Mouse (Mus musculus) spleen, adult 18-20 months (tissue): ENCODE data around the gene Sirt2.
A peak's percentile ranks its signal among the peaks of the same experiment; 100 is the strongest.

Source experiments
- DNase-seq, 2 experiments: peaks; one replicate each; pipeline ENCODE4 v3.0.0; 2022; ENCODE audit warnings: mixed read lengths in 2 of 2

Gene Sirt2

DNA sequence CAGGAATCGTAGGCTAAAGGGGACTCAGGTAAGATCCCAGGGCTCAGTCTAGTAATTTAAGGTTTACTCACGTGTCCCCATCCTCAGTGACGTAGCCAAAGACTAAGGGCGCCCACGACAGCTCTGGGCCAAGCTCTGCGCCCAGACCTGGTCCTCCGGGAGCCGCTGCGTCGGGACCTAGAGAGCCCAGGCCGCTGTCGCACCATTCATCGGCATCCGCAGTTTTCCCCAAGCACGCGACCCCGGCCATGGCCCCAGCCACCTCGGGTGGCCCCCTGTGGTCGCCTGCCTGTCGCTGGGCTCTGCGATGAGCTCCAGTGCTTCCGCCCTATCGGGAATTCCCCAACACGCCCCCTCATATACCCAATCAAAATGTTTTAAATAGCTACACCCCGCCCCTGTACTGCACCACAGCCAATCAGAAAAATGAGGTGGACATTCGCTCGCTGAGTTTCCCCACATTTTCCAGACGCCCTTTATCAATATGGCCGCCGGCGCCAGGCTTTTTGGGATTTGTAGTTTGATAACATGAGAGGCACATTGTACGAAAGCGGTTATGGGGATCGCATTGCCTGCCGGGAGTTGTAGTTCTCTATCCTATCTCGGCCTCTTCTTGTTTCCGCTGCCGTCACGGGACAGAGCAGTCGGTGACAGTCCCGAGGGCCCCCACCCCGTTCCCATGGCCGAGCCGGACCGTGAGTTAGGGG lies at the start of gene Sirt2:
Sirt2 (plus strand) TSS at position 563 of the 707 bp plus-strand sequence.
- peak; percentile 88 to 95 for DNase-seq

- no peak for DNase-seq
Measured at GRCm38 (mm10) chr7:28717726-28718125, 48.8 kb upstream of the Sirt2 start.

DNA sequence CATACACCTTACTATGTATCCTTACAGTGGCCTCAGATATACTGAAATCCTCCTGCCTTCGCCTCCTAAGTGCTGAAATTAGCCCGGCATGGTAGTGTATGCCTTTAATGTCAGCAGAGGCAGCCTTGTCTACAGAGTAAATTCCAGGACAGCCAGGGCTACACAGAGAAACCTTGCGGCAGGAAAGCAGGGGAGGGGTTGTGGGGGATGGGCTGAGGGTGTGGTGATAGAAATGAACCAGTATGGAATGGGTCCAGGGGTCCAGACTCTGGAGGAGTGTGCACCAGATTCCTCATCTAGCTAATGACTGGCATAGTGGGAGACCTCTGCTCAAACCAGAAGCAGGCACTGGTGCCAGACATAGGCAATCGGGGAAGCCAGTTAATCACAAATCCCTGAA lies 47.4 kb upstream of the Sirt2 start:
- DNase-seq: no peak

DNA sequence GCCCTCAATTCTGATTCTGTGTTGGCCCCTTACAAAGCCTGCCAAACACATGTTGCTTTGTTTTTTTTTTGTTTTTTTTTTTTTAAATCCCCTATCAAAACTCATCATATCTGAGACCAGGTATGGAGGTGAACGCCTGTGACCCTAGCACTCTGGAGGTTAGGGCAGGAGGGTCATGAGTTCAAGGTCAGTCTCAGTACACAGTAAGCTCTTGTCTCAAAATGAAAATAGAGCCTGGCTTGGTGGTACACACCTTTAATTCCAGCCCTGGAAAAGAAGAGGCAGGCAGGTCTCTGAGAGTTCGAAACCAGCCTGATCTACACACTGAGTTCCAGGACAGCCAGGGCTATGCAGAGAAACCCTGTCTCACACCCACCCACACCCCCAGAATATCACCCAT lies 46.9 kb upstream of the Sirt2 start:
- DNase-seq: no peak

DNA sequence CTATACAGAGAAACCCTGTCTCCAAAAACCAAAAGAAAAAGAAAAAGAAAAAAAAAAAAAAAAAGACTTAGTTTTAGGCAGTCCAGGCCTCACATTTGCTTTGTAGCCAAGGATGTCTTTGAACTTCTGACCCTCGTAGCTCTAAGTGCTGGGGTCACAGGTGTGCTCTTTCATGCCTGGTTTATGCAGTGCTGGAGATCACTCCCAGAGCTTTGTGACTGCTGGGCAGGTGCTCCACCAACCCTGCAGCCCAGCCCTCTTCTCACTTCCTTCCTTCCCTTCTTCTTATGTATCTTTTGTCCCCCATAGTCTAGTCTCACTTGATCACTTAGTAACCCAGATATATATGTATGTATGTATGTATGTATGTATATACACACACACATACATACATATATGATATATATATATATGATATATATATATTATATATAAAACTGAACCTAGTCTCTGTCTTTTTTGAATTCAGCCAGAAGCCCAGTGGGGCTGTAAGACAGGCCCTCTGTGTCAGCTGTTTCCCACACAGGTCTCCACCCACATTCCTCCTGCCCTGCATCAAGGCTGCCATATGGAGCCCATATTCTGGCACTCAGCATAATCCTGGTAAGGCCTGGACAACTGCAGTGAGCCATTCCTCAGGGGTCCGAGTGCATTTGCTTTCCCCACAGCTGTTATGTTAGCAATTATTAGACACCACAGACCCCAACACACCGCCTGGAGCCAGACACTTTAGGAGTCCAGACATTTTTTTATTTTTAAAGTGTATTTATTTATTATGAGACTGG lies 45.6 kb upstream of the Sirt2 start:
- DNase-seq: no peak

- DNase-seq: no peak
Measured at GRCm38 (mm10) chr7:28722079-28722478, 44.5 kb upstream of the Sirt2 start.

DNA sequence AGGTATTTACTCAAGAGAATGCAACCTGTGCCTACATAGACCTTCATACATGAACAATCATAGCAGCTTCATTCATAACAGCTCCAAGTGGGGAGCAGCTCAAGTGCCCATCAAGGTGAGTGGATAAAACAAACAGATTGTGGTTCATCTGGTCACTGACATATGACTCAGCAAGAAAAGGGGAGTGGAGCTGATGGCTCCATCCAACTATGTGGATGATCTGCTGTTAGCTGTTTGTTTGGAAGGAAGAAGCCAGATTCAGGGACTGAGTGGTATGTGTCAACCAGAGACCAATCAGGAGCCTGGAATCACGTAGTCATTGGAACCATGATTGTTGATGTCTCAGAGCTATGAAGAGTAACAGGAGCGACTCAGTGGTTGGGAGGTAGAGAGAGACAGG lies 41.9 kb upstream of the Sirt2 start:
- DNase-seq: no peak

DNA sequence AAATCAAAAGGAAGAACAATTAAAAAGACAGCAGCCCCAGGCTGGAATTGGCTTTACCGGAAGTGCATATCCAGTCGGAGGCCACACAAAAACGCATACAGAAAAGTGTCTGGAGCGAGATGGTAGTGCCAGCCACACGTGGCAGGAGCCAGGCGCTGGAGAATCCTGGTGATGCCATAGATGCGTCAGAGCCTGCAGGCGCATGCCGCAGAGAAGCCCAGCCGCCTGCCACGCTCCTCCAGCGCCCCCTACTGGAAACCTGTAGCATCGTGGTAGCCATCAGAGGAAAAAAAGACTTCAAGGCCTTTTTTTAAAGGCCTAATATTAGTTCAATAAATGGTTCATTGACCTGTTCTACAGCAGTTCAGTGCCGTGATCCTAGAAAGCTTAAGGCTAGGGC lies 39.9 kb upstream of the Sirt2 start:
- peak; percentile 30 to 57 for DNase-seq

- DNase-seq: no peak
Measured at GRCm38 (mm10) chr7:28727649-28728340, 38.7 kb upstream of the Sirt2 start.

- DNase-seq: peak; percentile 44 to 56
Measured at GRCm38 (mm10) chr7:28732341-28733142, 34.0 kb upstream of the Sirt2 start.

DNA sequence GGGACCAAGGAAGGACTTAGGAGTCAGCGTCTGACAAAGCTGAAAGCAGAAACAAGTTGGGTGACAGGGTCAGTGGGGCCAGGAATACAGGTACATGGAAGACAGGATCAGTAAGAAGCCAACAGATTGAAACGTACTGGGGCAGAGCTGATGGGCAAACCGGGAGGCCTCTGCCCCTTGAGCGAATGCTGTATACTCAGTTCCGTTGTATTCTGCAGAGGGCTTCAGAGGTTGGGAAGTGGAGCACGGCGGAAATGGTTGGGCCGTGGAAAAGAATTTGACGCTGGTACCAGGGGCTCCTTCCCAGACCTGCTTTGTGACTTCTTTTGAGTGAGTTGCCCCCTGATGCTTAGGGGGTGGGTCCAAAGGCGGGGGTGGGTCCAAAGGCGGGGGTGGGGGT lies 33.3 kb upstream of the Sirt2 start:
- no peak for DNase-seq

- no peak for DNase-seq
Measured at GRCm38 (mm10) chr7:28735701-28736100, 30.8 kb upstream of the Sirt2 start.

DNA sequence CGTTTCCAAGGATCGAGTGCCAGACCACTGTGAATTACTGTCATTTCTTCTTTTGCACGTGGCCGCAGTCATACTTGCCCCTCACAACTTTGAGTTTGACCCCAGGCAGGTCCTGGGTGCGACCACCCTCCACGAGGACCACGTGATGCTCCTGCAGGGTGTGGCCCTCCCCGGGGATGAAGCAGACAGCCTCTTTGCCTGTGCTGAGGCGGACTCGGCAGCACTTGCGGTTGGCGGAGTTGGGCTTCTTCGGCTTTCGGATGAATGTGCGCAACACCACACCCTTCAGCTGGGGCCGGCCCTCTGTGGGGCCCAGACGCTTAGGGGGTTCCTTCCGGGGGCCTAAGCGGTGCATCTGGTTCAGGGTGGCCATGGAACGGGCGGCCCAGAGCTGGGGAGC lies 26.7 kb upstream of the Sirt2 start:
- DNase-seq: no peak

GRCm38 (mm10) chr7:28740949-28741348 lies 25.6 kb upstream of the Sirt2 start:
- DNase-seq: no peak

GRCm38 (mm10) chr7:28741368-28741708 lies 25.2 kb upstream of the Sirt2 start:
- DNase-seq: no peak

DNA sequence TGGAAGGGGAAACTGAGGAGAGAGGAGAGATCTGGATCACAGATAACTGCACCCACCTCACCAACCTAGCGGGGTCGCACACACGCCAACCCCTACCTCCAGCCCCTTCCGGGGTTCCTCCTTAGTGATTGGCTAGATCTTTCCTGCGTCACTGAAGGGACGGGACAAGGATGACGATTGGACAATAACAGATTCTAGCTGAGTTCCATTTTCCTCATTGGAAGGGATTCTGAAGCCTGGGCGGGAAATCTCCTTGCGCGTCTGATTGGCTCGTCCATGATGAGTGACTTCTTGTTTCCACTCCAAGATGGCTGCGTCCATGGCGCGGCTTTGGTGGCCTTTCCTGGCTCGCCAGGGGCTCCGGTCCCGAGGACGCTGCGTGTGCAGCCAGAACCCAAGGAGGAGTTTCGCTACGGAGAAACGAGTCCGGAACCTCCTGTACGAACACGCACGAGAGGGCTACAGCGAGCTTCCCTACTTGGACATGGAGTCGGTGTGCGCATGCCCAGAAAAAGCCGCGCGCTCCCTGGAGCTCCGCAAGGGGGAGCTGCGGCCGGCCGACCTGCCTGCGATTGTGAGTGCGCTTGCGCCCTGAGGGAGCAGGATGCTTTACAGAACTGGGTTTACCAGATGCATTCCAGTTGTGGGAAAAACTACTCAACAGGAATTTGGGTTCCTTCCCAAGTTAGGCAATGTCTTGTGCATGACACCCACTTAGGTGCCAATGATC lies 24.7 kb upstream of the Sirt2 start, which contains the start of the genes Mrps12 and Sars2:
Mrps12 (minus strand) TSS at position 112 of the 730 bp plus-strand sequence.
Sars2 (plus strand) TSS at position 284 of the 730 bp plus-strand sequence.
- peak; percentile 86 to 95 for DNase-seq

DNA sequence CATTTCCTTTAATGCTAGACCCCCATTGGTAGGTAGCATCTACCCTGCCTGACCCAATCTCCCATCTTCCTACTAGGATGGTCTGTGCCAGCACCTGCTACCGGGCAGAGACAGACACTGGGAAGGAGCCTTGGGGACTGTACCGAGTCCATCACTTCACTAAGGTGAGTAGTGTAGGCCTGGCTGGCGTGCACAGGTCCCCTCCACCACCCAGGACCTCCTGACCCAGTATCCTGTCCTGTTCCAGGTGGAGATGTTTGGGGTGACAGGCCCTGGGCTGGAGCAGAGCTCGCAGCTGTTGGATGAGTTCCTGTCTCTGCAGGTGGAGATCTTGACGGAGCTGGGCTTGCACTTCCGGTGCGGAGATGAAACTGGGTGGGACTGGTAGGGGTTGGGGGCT lies 16.6 kb upstream of the Sirt2 start:
- DNase-seq: no peak

DNA sequence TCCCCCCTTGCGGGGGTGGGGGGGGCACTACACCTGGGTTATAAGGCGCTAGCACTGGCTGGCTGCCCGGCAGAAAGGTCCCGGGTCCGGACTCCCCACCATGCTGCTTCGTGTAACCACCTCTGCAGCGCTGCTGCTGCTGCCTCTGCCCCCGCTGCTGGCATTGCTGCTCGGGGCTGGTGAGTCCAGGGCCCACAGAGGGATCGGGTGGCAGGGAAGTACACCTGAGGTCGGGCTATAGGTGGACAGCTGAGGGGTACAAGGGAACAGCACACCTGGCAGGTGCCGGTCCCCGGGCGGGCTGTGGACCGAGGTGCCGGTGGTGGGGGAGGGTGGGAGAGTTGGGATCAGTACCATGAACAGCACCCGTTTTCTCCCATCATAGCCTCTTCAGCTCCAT lies 10.5 kb upstream of the Sirt2 start, which contains the start of gene Ccer2:
Ccer2 (plus strand) TSS at position 96 of the 400 bp plus-strand sequence.
- no peak for DNase-seq

DNA sequence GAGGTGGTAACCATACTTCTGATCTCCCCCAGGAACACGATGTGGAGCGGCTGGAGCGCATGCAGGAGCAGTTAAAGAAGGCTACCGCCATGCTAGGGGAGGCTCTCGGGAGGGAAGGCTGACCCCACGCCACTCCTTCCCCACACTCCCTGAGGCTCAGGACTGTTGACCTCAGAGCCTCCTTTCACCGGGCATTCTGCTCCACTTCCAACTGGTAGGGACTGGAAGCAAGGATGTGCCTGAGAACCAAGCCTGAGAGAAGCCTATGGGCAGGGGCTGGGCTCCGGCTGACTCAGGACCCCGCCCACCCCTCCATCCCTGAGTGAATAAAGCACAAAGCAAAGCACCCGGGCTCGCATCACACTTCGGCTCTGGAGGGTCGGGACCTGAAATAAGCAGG lies 7.9 kb upstream of the Sirt2 start:
- no peak for DNase-seq

GRCm38 (mm10) chr7:28761907-28762306 lies 4.6 kb upstream of the Sirt2 start:
- DNase-seq: no peak

GRCm38 (mm10) chr7:28765211-28765610 lies 1.3 kb upstream of the Sirt2 start:
- no peak for DNase-seq

DNA sequence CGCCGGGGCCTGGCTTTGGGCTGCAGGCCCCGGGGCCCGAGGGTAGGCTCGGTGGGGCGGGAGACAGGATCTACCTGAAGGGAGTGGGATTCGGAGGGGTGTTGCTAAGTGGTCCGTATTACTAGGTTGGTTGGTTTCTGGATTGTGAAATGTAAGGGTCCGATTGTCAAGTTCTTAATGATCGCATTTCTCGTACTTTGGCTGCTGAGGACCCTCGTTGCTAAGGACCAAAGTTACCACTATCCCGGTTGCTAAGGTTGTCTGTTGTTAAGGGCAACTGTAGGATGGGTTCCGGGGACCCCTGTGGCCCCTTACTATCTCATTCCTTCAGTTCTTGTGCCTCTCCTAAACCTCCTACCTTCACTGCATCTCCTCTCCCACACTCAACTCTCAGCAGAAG lies 375 bp downstream of the Sirt2 start:
- no peak for DNase-seq
